Mouse (Mus musculus): ENCODE results near the gene Tmem9b.

The Tmem9b gene

GRCm38 (mm10) chr7:109752008-109752925 is at the start of gene Tmem9b:
TSS of gene Tmem9b (minus strand) at chr7:109752875.
- Histone ChIP-seq H3K27me3 (ENCODE audit: control insufficient read depth, insufficient read depth, low read length, poor library complexity, severe bottlenecking) (no peaks in the 10 kb centered on the region), H3K36me3 (ENCODE audit: control insufficient read depth, insufficient read depth, low read length, poor library complexity, severe bottlenecking) (peaks cover 5% of the 10 kb centered on the region; the same call in 1 of the 2 replicates)
- DNase-seq (ENCODE audit: low read depth, low spot score): peak; percentile 75

DNA sequence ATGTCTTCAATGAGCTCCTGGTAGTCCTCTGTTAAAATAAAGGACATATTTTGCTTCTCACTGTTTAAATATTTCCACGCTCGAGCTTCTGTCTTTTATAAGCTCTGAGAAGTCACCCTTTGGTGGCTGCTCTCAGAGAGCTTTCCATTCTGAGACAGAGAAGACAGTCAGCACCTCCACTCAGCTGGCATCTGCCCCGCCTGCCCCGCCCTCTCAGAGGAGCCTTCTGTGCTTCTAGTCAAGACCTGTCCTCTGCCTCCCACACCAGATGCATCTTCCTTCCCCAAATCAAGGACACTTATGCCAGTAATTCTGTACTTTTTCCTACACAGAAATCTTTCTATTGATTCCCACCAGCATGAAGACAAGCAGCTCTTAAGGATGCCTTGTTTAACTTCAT is 48.0 kb upstream of the Tmem9b start:
- no peak for DNase-seq (ENCODE audit: low read depth, low spot score)
- Histone ChIP-seq H3K27me3 (ENCODE audit: control insufficient read depth, insufficient read depth, low read length, poor library complexity, severe bottlenecking) (no peaks in the 10 kb centered on the region), H3K36me3 (ENCODE audit: control insufficient read depth, insufficient read depth, low read length, poor library complexity, severe bottlenecking) (no peaks in the 10 kb centered on the region)

GRCm38 (mm10) chr7:109799168-109799567 is 46.5 kb upstream of the Tmem9b start:
- Histone ChIP-seq H3K27me3 (ENCODE audit: control insufficient read depth, insufficient read depth, low read length, poor library complexity, severe bottlenecking) (no peaks in the 10 kb centered on the region), H3K36me3 (ENCODE audit: control insufficient read depth, insufficient read depth, low read length, poor library complexity, severe bottlenecking) (no peaks in the 10 kb centered on the region)
- no peak for DNase-seq (ENCODE audit: low read depth, low spot score)

- no peak for DNase-seq (ENCODE audit: low read depth, low spot score)
- no peaks in the 10 kb centered on the region for H3K36me3 ChIP-seq (ENCODE audit: control insufficient read depth, insufficient read depth, low read length, poor library complexity, severe bottlenecking)
- no peaks in the 10 kb centered on the region for H3K27me3 ChIP-seq (ENCODE audit: control insufficient read depth, insufficient read depth, low read length, poor library complexity, severe bottlenecking)
Measured at GRCm38 (mm10) chr7:109795564-109795963, 42.9 kb upstream of the Tmem9b start.

DNA sequence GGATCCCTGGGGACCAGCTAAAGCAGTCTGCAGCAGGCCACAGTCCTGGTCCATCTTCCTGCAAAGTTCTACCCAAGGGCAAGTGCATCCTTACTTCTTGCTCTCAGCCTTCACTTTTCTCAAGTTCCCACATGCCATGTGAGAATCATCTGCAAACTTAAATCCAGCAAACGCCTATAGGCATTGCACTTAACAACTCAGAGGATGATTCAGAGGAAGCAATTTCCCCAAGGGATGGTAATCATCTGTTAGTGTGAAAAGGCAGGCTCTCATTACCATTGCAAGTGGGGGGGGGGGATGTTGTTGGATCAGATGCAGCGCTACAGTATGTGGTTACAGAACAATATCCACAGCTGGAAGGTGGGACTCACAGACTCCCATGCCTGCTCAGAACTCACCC is 41.9 kb upstream of the Tmem9b start:
- Histone ChIP-seq H3K27me3 (ENCODE audit: control insufficient read depth, insufficient read depth, low read length, poor library complexity, severe bottlenecking) (no peaks in the 10 kb centered on the region), H3K36me3 (ENCODE audit: control insufficient read depth, insufficient read depth, low read length, poor library complexity, severe bottlenecking) (no peaks in the 10 kb centered on the region)
- DNase-seq (ENCODE audit: low read depth, low spot score): no peak

DNA sequence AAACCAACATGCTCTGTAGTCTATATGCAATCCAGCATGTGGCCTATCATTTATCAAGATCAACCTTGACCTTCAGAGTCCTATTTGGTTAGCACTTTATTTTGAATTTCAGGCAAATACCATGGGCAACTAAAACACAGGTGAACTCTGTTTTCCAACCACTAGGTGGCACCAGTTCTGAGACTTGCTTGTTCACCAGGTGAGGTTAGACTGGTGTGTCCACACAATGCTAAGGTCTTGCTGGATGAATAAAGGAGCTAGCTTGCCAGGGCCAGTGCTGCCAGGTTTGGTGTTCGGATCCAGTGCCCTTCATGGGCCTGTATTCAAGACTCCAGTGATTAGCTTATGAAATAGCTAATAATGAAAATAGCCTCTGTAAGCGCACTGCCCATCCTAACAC is 40.1 kb upstream of the Tmem9b start:
- H3K36me3 ChIP-seq (ENCODE audit: control insufficient read depth, insufficient read depth, low read length, poor library complexity, severe bottlenecking): no peaks in the 10 kb centered on the region
- DNase-seq (ENCODE audit: low read depth, low spot score): peak; percentile 79
- no peaks in the 10 kb centered on the region for H3K27me3 ChIP-seq (ENCODE audit: control insufficient read depth, insufficient read depth, low read length, poor library complexity, severe bottlenecking)

DNA sequence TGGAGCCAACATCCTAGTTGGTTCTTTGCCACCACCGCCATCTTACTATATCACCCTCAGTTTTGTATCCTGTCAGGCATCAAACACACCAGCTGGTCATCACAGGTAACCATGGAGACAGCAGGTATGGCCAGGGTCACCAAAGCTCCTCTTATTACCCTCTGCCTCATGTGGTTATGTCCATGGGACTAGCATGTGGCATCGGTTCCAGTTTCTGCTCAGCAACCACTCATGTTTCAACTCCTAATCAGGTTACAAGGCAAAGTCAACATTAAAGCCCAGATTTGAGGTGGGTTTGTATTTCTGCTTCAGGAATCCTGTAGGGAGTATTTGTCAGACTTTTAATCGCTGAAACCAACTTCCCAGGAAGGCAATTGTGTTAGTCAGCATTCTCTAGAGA is 38.1 kb upstream of the Tmem9b start:
- no peaks in the 10 kb centered on the region for H3K27me3 ChIP-seq (ENCODE audit: control insufficient read depth, insufficient read depth, low read length, poor library complexity, severe bottlenecking)
- DNase-seq (ENCODE audit: low read depth, low spot score): no peak

GRCm38 (mm10) chr7:109787860-109788259 is 35.2 kb upstream of the Tmem9b start:
- no peak for DNase-seq (ENCODE audit: low read depth, low spot score)
- Histone ChIP-seq H3K36me3 (ENCODE audit: control insufficient read depth, insufficient read depth, low read length, poor library complexity, severe bottlenecking) (no peaks in the 10 kb centered on the region), H3K27me3 (ENCODE audit: control insufficient read depth, insufficient read depth, low read length, poor library complexity, severe bottlenecking) (no peaks in the 10 kb centered on the region)

More for the DNA sequence above, 38.1 kb upstream of the Tmem9b start:
- H3K36me3 ChIP-seq (ENCODE audit: control insufficient read depth, insufficient read depth, low read length, poor library complexity, severe bottlenecking): no peaks in the 10 kb centered on the region

GRCm38 (mm10) chr7:109783281-109783680 is 30.6 kb upstream of the Tmem9b start:
- DNase-seq (ENCODE audit: low read depth, low spot score): no peak
- H3K27me3 ChIP-seq (ENCODE audit: control insufficient read depth, insufficient read depth, low read length, poor library complexity, severe bottlenecking): peaks cover 3% of the 10 kb centered on the region; the same call in 1 of the 2 replicates

GRCm38 (mm10) chr7:109781470-109782203 is 29.0 kb upstream of the Tmem9b start, which contains the start of gene Nrip3:
TSS of gene Nrip3 (minus strand) at chr7:109782025.
- Histone ChIP-seq H3K27me3 (ENCODE audit: control insufficient read depth, insufficient read depth, low read length, poor library complexity, severe bottlenecking) (peaks cover 3% of the 10 kb centered on the region; the same call in 1 of the 2 replicates), H3K36me3 (ENCODE audit: control insufficient read depth, insufficient read depth, low read length, poor library complexity, severe bottlenecking) (no peaks in the 10 kb centered on the region)
- DNase-seq (ENCODE audit: low read depth, low spot score): peak; percentile 66

More at GRCm38 (mm10) chr7:109783281-109783680, 30.6 kb upstream of the Tmem9b start:
- no peaks in the 10 kb centered on the region for H3K36me3 ChIP-seq (ENCODE audit: control insufficient read depth, insufficient read depth, low read length, poor library complexity, severe bottlenecking)

DNA sequence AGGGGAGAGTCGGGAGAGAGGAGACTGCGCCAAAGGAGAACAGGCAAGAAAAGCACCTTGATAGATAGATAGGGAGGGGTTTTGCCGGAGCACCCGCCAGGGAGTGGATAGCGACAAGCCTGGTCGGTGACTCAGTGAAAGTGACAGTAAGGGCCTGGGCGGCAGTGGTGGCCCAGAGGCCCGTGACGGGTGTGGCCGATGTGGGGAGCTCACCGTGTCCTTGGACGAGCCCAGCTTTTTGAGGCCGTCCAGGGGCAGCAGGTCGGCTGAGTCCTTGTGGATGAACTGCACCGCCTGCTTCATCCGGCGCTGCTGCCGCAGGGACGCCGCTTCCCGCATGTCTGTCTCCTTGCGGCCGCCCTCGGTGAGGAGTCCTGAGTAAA is 28.4 kb upstream of the Tmem9b start:
- no peak for DNase-seq (ENCODE audit: low read depth, low spot score)
- Histone ChIP-seq H3K27me3 (ENCODE audit: control insufficient read depth, insufficient read depth, low read length, poor library complexity, severe bottlenecking) (peaks cover 3% of the 10 kb centered on the region; the same call in 1 of the 2 replicates), H3K36me3 (ENCODE audit: control insufficient read depth, insufficient read depth, low read length, poor library complexity, severe bottlenecking) (no peaks in the 10 kb centered on the region)

GRCm38 (mm10) chr7:109772251-109772650 is 19.6 kb upstream of the Tmem9b start:
- no peak for DNase-seq (ENCODE audit: low read depth, low spot score)
- Histone ChIP-seq H3K27me3 (ENCODE audit: control insufficient read depth, insufficient read depth, low read length, poor library complexity, severe bottlenecking) (no peaks in the 10 kb centered on the region), H3K36me3 (ENCODE audit: control insufficient read depth, insufficient read depth, low read length, poor library complexity, severe bottlenecking) (no peaks in the 10 kb centered on the region)

GRCm38 (mm10) chr7:109768699-109769383 is 16.2 kb upstream of the Tmem9b start:
- Histone ChIP-seq H3K27me3 (ENCODE audit: control insufficient read depth, insufficient read depth, low read length, poor library complexity, severe bottlenecking) (no peaks in the 10 kb centered on the region), H3K36me3 (ENCODE audit: control insufficient read depth, insufficient read depth, low read length, poor library complexity, severe bottlenecking) (no peaks in the 10 kb centered on the region)
- DNase-seq (ENCODE audit: low read depth, low spot score): no peak

DNA sequence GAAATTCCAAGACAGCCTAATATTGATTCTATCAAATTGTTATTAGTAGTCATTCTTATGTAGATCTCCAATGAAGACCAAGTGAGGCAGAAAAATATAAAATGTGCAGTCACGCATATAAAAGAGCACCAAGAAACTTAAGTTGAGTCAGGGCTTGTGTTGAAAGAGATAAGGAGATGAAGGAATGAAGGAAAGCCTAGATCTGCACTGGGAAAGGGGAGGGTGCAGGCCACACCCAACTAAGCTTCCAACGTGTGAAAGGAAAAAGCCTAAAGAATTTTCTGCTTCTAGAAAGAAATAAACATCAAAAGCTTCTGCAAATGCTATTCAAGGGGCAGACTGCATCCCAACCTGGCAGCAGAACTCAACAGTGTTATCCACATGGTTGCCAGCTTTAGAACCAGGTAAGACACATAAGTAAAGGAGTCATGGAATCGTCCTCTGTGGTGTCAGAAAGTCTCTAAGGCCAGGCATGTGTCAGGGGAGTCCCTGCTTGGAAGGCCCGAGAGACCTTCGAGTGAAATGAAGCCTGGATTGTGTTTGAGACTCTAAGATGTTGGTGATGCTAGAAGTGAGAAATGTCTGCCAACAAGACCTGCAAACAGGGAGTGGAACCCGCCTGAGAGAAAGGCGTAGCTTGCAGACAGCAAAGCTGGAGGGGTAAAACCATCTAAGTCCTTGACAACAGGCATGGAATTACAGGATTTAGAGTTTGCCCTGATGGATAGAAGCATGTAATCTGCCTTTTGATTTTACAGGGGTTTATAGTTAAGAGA is 15.1 kb upstream of the Tmem9b start:
- H3K27me3 ChIP-seq (ENCODE audit: control insufficient read depth, insufficient read depth, low read length, poor library complexity, severe bottlenecking): no peaks in the 10 kb centered on the region
- no peak for DNase-seq (ENCODE audit: low read depth, low spot score)

More for the DNA sequence above, 15.1 kb upstream of the Tmem9b start:
- H3K36me3 ChIP-seq (ENCODE audit: control insufficient read depth, insufficient read depth, low read length, poor library complexity, severe bottlenecking): no peaks in the 10 kb centered on the region

All from splenic B cell, adult 2 months (primary cell).